Mouse (Mus musculus): ENCODE data around the gene Cgnl1. TPM values are rescaled to one million over a fixed set of nuclear protein-coding genes. Genes with fewer than 3 reads are reported as not detected.
"Not testable (repeated sequence)": the region's sequence is repeated elsewhere in the genome, so short reads cannot be mapped to it uniquely, and the experiment has no call there.

The Cgnl1 gene
- total RNA-seq, 2 experiments from 2014 or later: 8.5 to 9.3 TPM

- intact Hi-C loops (cut with DNase I; ENCODE audit: low total_unique reads): loop anchor here (10.0 kb wide), 2 partner anchors 133 to 753 kb away; partner anchors contain the start of gene Cgnl1
Observed at GRCm38 (mm10) chr9:71642270-71642669, 129.1 kb downstream of the Cgnl1 start.

DNA sequence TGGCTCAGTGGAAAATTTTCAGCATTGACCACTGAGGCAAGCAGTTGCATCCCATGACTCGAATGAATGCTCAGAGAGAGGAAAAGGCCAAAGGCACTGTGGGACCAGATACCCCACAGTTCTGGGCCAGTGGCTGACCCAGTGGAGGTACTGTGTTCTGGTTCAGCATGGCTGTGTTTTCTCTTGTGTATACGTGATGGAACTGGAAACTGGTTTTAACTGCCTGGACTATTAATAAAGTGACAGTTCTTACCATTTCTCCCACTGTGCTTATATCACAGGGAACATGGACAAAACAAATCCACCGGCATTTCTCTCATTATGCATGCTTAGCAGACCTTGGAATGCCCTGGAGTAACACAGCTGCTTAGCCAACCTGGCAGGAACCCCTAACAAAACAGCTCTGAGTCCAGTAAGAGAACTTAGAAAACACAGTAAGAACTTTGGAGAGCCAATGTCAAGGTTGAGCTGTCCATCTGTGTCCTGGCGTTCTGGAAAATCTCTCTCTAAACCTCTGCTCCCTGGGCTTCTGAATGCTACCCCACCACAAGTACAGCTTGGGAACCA lies 131.0 kb downstream of the Cgnl1 start:
- intact Hi-C loops (cut with DNase I; ENCODE audit: low total_unique reads): loop anchor here (10.0 kb wide), 2 partner anchors 134 to 754 kb away; partner anchors contain the start of gene Cgnl1
- DNase-seq: no peak

More at GRCm38 (mm10) chr9:71642270-71642669, 129.1 kb downstream of the Cgnl1 start:
- no peak for DNase-seq

DNA sequence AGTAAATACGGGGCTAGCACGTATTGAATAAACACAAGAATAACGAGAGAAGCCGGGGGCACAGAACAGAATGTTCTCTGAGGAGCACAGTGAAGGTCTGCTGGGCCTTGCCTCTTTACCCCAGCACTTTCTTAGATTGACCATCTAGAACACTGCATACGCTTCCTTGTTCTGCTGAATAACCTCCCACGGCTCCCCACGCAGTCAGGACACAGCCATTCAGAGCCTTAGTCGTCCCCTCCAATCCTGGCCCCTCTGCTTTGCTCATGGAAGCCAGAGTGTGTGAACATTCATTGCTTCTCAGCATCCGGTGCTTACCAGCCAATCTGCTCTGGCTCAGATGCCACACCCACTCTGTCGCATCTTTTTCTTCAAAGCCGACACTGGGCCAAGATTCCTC lies 133.2 kb downstream of the Cgnl1 start:
- intact Hi-C loops (cut with DNase I; ENCODE audit: low total_unique reads): no loop called here
- DNase-seq: no peak

DNA sequence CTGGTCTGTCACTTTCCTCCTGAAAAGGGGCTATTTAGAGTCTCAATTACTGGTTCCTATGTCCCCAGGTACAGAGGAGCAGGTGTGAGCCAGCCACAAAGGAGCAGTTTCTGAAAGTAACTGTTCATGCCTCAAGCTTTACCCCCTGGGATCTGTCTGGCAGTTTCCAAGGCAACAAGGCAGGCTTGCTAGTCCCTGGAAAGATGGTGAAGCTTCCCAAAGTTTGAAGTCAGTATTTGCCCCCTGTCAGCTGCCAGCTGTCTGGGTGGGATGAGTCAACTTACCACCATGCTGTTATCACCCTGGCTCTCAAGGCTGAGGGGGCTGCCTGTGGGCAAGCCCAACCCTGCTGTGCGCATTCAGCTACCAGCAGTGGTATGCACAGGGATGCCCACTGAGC lies 134.5 kb downstream of the Cgnl1 start:
- no peak for DNase-seq
- intact Hi-C loops (cut with DNase I; ENCODE audit: low total_unique reads): no loop called here

DNA sequence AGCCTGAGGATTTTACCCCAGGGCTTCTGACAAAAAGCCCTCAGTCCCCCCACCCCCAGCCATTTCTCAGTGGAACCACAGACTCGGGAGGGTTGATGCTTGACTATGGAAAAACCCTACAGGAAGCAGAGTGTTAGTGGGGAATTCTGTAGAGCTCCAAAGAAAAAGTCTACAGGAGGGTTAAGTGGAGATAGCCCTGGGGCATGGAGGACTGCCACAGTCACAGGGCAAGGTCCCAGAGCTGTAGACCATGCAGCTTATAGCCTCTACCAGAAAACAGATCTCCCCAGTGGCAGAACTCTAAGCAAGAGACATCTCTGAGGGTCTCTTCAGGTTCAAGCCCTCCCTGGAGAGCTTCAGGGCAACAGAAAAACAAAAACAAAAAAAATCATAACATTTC lies 135.8 kb downstream of the Cgnl1 start:
- intact Hi-C loops (cut with DNase I; ENCODE audit: low total_unique reads): no loop called here
- DNase-seq: no peak

DNA sequence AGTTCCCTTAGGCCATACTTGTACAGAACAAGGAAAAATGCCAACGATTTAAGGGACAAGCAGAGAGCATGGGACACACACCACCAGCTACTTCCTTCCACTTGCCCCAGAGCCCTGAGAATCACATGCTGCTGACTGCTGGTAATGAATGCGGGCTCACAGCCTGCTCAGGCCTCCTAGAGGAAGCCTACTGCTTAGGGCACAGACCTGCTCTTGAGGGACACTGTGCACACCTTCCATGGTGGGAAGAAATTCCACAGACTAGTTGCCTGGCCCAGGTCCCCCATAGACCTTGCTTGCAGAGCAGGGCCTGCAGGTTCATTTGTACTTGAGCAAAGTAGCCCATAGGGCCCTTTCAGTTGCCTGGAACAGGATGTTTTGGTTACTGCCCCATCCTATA lies 136.5 kb downstream of the Cgnl1 start:
- intact Hi-C loops (cut with DNase I; ENCODE audit: low total_unique reads): no loop called here
- DNase-seq: no peak

GRCm38 (mm10) chr9:71628921-71629320 lies 142.5 kb downstream of the Cgnl1 start:
- intact Hi-C loops (cut with DNase I; ENCODE audit: low total_unique reads): loop anchor here (10.0 kb wide), 1 partner anchor 414 kb away; the partner anchor contains the start of gene Aldh1a2
- DNase-seq: no peak

- intact Hi-C loops (cut with DNase I; ENCODE audit: low total_unique reads): loop anchor here (10.0 kb wide), 1 partner anchor 413 kb away; the partner anchor contains the start of gene Aldh1a2
- no peak for DNase-seq
Observed at GRCm38 (mm10) chr9:71628286-71628685, 143.1 kb downstream of the Cgnl1 start.

GRCm38 (mm10) chr9:71625961-71626360 lies 145.4 kb downstream of the Cgnl1 start:
- intact Hi-C loops (cut with DNase I; ENCODE audit: low total_unique reads): loop anchor here (10.0 kb wide), 1 partner anchor 411 kb away; the partner anchor contains the start of gene Aldh1a2
- DNase-seq: no peak

DNA sequence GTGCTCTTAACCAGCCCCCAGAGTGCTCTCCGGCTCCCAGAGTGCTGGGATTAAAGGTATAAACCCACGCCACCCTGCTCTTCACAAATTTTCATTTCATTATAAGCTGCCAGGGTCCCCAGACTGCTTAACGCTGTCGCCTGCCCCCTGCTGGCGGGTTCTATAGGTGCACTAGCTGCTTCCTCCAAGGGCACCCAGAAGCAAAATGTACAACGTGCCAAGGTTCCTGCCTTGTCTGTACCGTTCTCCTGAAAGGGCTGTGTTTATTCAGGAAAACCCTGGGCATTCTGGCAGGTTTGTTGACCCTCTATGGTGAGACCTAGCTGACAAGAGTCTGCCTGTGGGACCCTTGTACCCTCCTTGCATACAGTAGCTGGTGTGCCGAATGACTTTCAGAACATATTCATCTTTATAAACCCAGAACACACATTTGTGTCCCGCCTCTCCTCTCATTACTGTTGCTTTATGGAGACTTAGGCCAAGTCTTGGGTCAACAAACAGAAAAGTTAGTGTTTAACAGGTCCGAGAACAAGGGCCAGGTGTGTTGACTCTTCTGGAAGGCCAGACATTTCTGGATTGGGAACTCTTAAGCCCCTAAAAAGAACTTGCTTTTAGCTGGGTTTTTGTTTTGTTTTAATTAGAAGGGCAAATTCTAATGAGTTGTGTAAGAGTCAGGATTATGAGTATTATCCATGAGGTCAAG lies 146.5 kb downstream of the Cgnl1 start:
- DNase-seq: peak; percentile 64
- intact Hi-C loops (cut with DNase I; ENCODE audit: low total_unique reads): loop anchor here (5.0 to 10.0 kb wide), 2 partner anchors 263 to 410 kb away; partner anchors contain the start of gene Aldh1a2

DNA sequence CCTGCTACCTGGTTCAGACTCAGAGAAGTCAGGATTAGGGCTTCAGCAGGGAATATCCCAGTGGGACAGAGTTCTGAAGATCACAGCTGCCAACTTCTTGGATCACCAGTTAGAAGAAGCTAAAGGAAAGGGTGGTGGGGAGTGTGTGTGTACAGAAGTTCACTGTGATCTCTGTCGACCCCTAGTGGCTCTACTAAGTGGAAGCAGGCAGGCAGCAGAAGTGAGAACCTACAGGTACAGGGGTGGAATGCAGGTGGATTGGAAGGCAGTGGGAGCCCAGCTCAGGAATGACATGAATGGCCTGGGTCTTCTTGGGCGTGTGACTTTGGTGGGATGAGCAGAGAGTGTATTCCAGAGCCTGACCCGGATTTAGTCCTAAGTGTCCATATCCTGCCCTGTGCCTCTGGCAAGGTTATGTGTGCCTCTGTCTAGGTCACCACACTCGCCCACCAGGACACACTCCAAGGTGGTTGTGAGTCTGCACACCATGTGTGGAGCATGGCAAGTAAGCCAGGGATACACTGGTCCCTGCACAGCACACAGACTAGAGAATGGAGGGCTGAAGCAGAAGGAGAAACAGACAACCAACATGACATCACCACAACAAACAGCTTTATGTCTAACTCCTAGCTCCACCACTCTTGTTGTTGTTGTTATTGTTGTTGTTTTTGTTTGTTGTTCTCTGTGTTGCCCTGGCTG lies 147.4 kb downstream of the Cgnl1 start:
- no peak for DNase-seq
- intact Hi-C loops (cut with DNase I; ENCODE audit: low total_unique reads): loop anchor here (5.0 to 10.0 kb wide), 2 partner anchors 262 to 409 kb away; partner anchors contain the start of gene Aldh1a2

- no peak for DNase-seq
- intact Hi-C loops (cut with DNase I; ENCODE audit: low total_unique reads): loop anchor here (5.0 to 10.0 kb wide), 2 partner anchors 260 to 408 kb away; partner anchors contain the start of gene Aldh1a2
Observed at GRCm38 (mm10) chr9:71622593-71622992, 148.8 kb downstream of the Cgnl1 start.

DNA sequence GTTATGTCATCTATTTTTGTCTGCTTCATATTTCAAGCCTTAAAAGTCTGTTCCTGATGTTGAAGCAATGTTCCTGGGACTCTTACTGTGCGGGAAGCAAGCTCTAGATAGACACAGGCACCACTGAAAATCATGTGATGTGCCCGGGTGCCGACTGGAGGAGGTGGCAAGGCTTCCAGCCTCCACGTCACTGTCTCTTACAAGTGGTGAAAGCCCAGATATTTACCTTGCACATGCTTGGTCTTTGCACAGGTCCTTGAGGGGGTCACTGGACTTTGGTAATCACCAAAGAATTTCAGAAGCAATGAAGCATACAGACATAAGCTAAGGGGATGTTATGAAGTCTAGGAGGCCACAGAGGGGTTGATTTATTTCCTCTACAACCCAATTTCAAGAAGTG lies 149.4 kb downstream of the Cgnl1 start:
- intact Hi-C loops (cut with DNase I; ENCODE audit: low total_unique reads): loop anchor here (5.0 to 10.0 kb wide), 2 partner anchors 260 to 407 kb away; partner anchors contain the start of gene Aldh1a2
- DNase-seq: no peak

DNA sequence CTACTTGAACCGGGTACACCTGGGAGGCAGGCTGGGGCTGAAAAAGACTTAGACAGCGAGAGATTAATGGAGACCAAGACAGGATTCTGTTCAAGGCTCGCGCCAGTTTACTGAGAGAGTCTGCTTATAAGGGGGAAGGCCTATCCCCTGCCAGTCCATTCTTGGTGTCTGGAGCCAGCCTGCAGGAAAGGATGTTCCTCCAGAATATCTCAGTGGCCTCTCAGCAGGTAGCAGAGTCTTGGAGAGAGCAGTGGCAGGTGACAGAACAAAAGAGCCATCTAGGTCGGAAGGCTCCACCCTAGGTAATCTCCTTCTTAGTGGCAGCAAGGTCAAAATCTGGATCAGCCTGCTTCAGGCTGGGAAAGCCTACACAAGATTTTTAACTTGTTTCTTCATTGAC lies 151.3 kb downstream of the Cgnl1 start:
- not testable (repeated sequence) for DNase-seq
- intact Hi-C loops (cut with DNase I; ENCODE audit: low total_unique reads): loop anchor here (5.0 to 10.0 kb wide), 2 partner anchors 258 to 405 kb away; partner anchors contain the start of gene Aldh1a2

DNA sequence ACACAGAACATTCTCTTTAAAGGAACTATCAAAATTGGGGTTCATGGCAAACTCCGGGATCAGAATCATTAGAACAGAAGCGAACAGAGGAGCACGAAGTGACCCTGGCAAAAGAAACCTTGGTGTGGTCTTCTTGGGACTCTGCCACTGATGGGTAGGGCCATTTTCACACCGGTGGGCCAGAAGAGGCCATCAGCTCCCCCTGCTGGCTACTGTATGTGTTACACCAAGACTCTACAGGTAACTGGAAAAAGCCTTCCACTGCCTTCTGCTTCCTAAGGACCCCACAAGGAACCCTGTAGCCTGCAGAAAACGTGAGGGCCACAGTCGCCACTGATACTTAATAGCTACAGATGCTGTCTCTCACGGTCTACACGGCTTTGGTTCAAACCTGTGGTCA lies 154.0 kb downstream of the Cgnl1 start:
- intact Hi-C loops (cut with DNase I; ENCODE audit: low total_unique reads): no loop called here
- DNase-seq: no peak

DNA sequence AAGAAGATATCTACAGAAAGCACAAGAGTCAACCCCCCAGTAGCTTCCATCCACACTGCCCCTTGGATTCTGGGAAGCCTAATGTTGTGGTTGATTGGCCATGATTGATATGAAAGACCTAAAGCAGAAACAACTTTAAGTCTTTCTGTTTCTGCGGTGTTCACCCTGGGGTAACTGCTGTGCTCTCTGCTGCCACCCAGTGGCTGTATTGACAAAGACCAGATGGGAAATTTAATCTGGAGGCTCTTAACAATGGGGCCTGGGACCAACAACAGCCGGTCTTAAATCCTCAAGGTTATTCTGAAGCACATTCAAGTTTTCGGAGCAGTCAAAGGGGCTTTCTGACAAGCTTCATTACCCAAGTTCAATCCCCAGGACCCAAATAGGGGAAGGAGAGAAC lies 155.2 kb downstream of the Cgnl1 start:
- intact Hi-C loops (cut with DNase I; ENCODE audit: low total_unique reads): no loop called here

GRCm38 (mm10) chr9:71614643-71615042 lies 156.8 kb downstream of the Cgnl1 start:
- intact Hi-C loops (cut with DNase I; ENCODE audit: low total_unique reads): loop anchor here (2.0 kb wide), 1 partner anchor 72 kb away; no protein-coding TSS in a partner anchor
- peak; percentile 46 for DNase-seq

More for the DNA sequence above, 155.2 kb downstream of the Cgnl1 start:
- DNase-seq: peak; percentile 75

GRCm38 (mm10) chr9:71612981-71613380 lies 158.4 kb downstream of the Cgnl1 start:
- DNase-seq: no peak
- intact Hi-C loops (cut with DNase I; ENCODE audit: low total_unique reads): no loop called here

- no peak for DNase-seq
Observed at GRCm38 (mm10) chr9:71611876-71612275, 159.5 kb downstream of the Cgnl1 start.

DNA sequence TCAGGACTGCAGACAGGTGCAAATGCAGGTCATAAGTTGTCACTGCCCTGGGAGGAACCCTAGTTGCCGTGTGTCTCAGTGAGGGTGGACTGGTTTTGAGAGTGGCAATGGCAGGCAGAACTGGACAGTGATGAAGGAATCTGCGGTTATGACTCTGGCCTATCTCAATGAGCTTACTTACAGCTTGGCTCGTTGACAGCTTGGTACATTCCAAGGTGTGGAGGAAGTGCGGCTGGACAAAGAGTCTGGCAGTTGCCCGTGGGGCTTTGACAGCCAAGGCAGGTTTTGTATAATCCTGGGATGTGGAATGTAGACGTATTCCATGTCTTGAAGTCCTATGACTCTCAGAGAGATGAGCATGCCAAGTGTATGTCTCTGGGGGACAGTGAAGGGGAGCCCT lies 162.4 kb downstream of the Cgnl1 start:
- no peak for DNase-seq
- intact Hi-C loops (cut with DNase I; ENCODE audit: low total_unique reads): no loop called here

More at GRCm38 (mm10) chr9:71611876-71612275, 159.5 kb downstream of the Cgnl1 start:
- intact Hi-C loops (cut with DNase I; ENCODE audit: low total_unique reads): no loop called here
